Mouse (Mus musculus) midbrain, embryonic 13.5 days (tissue): ENCODE measurements around the gene Ace. TPM values are rescaled to one million over a fixed set of nuclear protein-coding genes. Genes with fewer than 3 reads are reported as not detected.

Experiments used
- ATAC-seq: fragments of 200-750 bp; cut with Nextera tagmentation; 2 replicates; pipeline ENCODE4 v1.8.0; 2017; ENCODE audit warnings: mild to moderate bottlenecking, moderate TSS enrichment, moderate library complexity
- H3K27ac ChIP-seq: fragments of 300-500 bp; sonication (generic); 2 replicates; pipeline ENCODE4 v1.5.1; 2015; ENCODE audit warnings: inconsistent platforms, mild to moderate bottlenecking, moderate library complexity
- H3K27me3 ChIP-seq: fragments of 300-500 bp; sonication (generic); 2 replicates; pipeline ENCODE4 v1.6.1; 2015; ENCODE audit warnings: mild to moderate bottlenecking, inconsistent platforms
- H3K36me3 ChIP-seq: fragments of 300-500 bp; sonication (generic); 2 replicates; pipeline ENCODE4 v1.6.1; 2015; ENCODE audit warnings: mild to moderate bottlenecking, inconsistent platforms
- H3K4me1 ChIP-seq: fragments of 300-500 bp; sonication (generic); replicated peaks from 2 replicates; pipeline ENCODE4 v1.6.1; 2015; ENCODE audit warnings: inconsistent platforms
- H3K4me2 ChIP-seq: fragments of 300-500 bp; sonication (generic); replicated peaks from 2 replicates; pipeline ENCODE4 v1.6.1; 2015; ENCODE audit warnings: moderate library complexity, mild to moderate bottlenecking, inconsistent platforms
- H3K4me3 ChIP-seq: fragments of 300-500 bp; sonication (generic); replicated peaks from 2 replicates; pipeline ENCODE4 v1.5.1; 2015; ENCODE audit warnings: mild to moderate bottlenecking, inconsistent platforms
- H3K9ac ChIP-seq: fragments of 300-500 bp; sonication (generic); replicated peaks from 2 replicates; pipeline ENCODE4 v1.6.1; 2015; ENCODE audit warnings: mild to moderate bottlenecking, inconsistent platforms
- H3K9me3 ChIP-seq: fragments of 300-500 bp; sonication (generic); 2 replicates; pipeline ENCODE4 v1.6.1; 2016; ENCODE audit warnings: mild to moderate bottlenecking, inconsistent platforms
- WGBS: fragments of 180-500 bp; shearing (Covaris S2); methylation state at CpG from one replicate; pipeline ENCODE4 v1.1.7; 2015; 5-methylcytosine and 5-hydroxymethylcytosine counted together
- polyA plus RNA-seq: library from polyadenylated mRNA; unstranded; fragments of >200 nt; fragmentation: Nextera tagmentation; extraction: Ambion mirVana; gene quantifications from 2 replicates; pipeline ENCODE4 v1.2.1, GENCODE M21; 2015

The Ace gene
- polyA plus RNA-seq, 1 experiment from 2014 or later: 1.8 TPM

- ATAC-seq: no peak
- Histone ChIP-seq H3K4me1 (no peaks in the 10 kb centered on the region), H3K36me3 (no peaks in the 10 kb centered on the region), H3K27me3 (peaks cover 10% of the 10 kb centered on the region; the same call in 1 of the 2 replicates), H3K9ac (no peak overlapping the region), H3K27ac (no peak overlapping the region), H3K4me3 (no peak overlapping the region), H3K4me2 (no peak overlapping the region), H3K9me3 (no peaks in the 10 kb centered on the region)
- 71% methylated on average over 3 of the region's 3 CpGs for WGBS
Observed at GRCm38 (mm10) chr11:105975050-105975449, 7.3 kb downstream of the Ace start.

GRCm38 (mm10) chr11:105975636-105976035, 7.9 kb downstream of the Ace start:
- H3K4me1 ChIP-seq: no peaks in the 10 kb centered on the region
- ATAC-seq: no peak
- no peak overlapping the region for H3K9ac ChIP-seq
- no peak overlapping the region for H3K4me3 ChIP-seq
- no peak overlapping the region for H3K27ac ChIP-seq
- H3K4me2 ChIP-seq: no peak overlapping the region
- H3K36me3 ChIP-seq: no peaks in the 10 kb centered on the region
- 94% methylated on average over 5 of the region's 5 CpGs for WGBS
- H3K27me3 ChIP-seq: peaks cover 5% of the 10 kb centered on the region; the same call in 1 of the 2 replicates
- no peaks in the 10 kb centered on the region for H3K9me3 ChIP-seq

- Histone ChIP-seq H3K27me3 (no peaks in the 10 kb centered on the region), H3K4me1 (no peaks in the 10 kb centered on the region), H3K4me2 (no peak overlapping the region), H3K9ac (no peak overlapping the region), H3K9me3 (no peaks in the 10 kb centered on the region), H3K4me3 (no peak overlapping the region), H3K27ac (no peak overlapping the region), H3K36me3 (no peaks in the 10 kb centered on the region)
- 92% methylated on average over 2 of the region's 2 CpGs for WGBS
- ATAC-seq: no peak
Observed at GRCm38 (mm10) chr11:105978232-105978631, 10.5 kb downstream of the Ace start.

GRCm38 (mm10) chr11:105978634-105979033, 10.9 kb downstream of the Ace start:
- no peak for ATAC-seq
- Histone ChIP-seq H3K27me3 (no peaks in the 10 kb centered on the region), H3K9ac (no peak overlapping the region), H3K4me3 (no peak overlapping the region), H3K27ac (no peak overlapping the region), H3K9me3 (no peaks in the 10 kb centered on the region), H3K36me3 (no peaks in the 10 kb centered on the region), H3K4me1 (no peaks in the 10 kb centered on the region), H3K4me2 (no peak overlapping the region)
- WGBS: 76% methylated on average over 5 of the region's 5 CpGs

DNA sequence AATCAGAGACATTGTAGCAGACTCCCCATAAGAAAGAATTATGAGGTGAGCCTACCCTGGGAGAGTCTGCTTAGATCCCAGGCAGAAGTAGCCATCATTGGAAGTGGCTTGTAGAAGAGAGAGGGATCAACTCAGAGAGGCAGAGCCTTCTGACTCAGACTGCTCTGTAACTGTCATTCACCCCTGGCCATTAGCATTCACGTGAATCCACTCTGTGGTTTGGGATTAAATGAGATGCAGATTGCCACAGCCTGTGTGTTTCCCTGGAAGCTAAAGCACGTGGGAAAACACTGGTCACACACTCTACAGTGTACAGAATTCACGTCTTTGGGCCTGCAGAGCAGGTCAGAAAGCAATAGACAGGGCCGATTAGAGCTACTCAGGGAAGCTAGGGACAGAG, 16.7 kb downstream of the Ace start:
- Histone ChIP-seq H3K9ac (no peak overlapping the region), H3K4me2 (no peak overlapping the region), H3K36me3 (no peaks in the 10 kb centered on the region), H3K4me1 (no peaks in the 10 kb centered on the region), H3K9me3 (no peaks in the 10 kb centered on the region), H3K27me3 (no peaks in the 10 kb centered on the region), H3K4me3 (no peak overlapping the region), H3K27ac (no peak overlapping the region)
- ATAC-seq: no peak
- WGBS: 55% methylated on average over 4 of the region's 4 CpGs

- H3K36me3 ChIP-seq: no peaks in the 10 kb centered on the region
- H3K9me3 ChIP-seq: no peaks in the 10 kb centered on the region
- ATAC-seq: no peak
- H3K4me3 ChIP-seq: no peak overlapping the region
- no peaks in the 10 kb centered on the region for H3K4me1 ChIP-seq
- WGBS: 86% methylated on average over 6 of the region's 6 CpGs
- no peak overlapping the region for H3K9ac ChIP-seq
- H3K27ac ChIP-seq: no peak overlapping the region
- H3K4me2 ChIP-seq: no peak overlapping the region
- H3K27me3 ChIP-seq: no peaks in the 10 kb centered on the region
Observed at GRCm38 (mm10) chr11:105987446-105987845, 19.7 kb downstream of the Ace start.

DNA sequence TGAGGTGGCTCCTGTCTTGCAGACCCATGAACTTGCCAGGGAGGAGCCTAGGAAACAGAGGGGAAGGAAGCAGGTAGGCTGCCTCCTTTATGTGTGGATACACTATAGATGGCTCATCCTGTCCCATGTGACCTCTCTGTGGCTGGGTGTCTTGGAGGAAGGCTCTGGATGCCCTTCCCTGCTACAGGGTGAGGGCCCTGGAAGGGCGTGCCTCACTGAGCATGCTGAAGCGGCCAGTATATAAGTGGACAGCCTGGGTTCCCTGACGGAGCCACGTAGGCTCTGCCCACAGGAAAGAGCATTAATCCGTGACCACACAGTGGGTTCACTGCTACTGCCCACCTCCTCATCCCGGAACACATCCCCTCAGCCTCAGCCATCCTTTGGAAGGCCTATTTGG, 21.7 kb downstream of the Ace start:
- 71% methylated on average over 6 of the region's 6 CpGs for WGBS

DNA sequence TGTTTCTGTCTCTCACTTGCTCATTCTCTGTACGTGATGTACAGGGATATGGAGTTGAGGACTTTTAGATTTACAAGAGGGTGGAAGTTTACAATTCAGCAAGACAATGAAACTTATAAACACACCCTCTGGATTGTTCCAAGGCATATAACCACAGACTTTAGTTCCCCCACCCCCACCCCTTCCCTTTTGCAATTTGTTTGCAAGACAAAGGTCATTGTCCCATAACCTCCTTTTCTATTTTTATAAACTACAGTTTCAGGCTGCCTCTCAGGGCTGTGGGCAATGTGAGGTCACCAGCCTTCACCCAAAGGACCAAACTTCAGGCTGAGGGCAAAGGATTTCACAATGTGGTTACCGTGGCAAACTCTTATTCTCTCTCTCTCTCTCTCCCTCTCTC, 22.5 kb downstream of the Ace start:
- no peaks in the 10 kb centered on the region for H3K36me3 ChIP-seq
- H3K4me2 ChIP-seq: no peak overlapping the region
- no peak for ATAC-seq
- WGBS: 62% methylated on average over 2 of the region's 2 CpGs
- H3K4me3 ChIP-seq: no peak overlapping the region
- H3K4me1 ChIP-seq: no peaks in the 10 kb centered on the region
- no peak overlapping the region for H3K27ac ChIP-seq
- H3K9me3 ChIP-seq: 0 out of 2 replicates have a peak, but pooled peaks cover 2% of the 10 kb centered on the region
- H3K27me3 ChIP-seq: no peaks in the 10 kb centered on the region
- no peak overlapping the region for H3K9ac ChIP-seq

More for the DNA sequence above, 21.7 kb downstream of the Ace start:
- Histone ChIP-seq H3K36me3 (no peaks in the 10 kb centered on the region), H3K27me3 (no peaks in the 10 kb centered on the region), H3K4me3 (no peak overlapping the region), H3K4me1 (no peaks in the 10 kb centered on the region), H3K4me2 (no peak overlapping the region), H3K27ac (no peak overlapping the region), H3K9ac (no peak overlapping the region), H3K9me3 (0 out of 2 replicates have a peak, but pooled peaks cover 2% of the 10 kb centered on the region)
- no peak for ATAC-seq

DNA sequence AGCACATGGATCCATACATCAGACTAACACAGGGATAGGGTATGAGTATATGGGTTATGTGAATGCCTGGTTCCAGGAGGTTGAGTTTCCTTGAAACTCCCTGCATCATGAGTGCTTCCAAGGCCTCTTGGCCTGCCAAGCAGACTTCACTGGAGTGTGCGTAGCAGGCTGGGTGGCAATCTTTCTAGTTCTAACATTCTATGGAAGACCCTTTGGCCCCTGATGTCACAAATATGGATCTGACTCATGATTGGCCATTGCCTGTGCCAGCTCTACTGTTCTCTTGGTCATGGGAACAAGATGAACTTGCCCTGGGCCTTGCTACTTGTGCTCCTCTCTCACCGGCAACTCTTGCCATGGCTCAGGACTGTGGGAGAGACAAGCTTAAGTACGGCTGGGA, 26.6 kb downstream of the Ace start, which contains the start of gene Ace3:
TSS of gene Ace3 (plus strand) at position 301 of the 400 bp plus-strand sequence.
- 97% methylated on average over 3 of the region's 3 CpGs for WGBS
- no peaks in the 10 kb centered on the region for H3K4me1 ChIP-seq
- no peak within 1 kb of the TSS for H3K4me3 ChIP-seq
- no peak within 1 kb of the TSS for H3K4me2 ChIP-seq
- no peaks in the 10 kb centered on the region for H3K36me3 ChIP-seq
- H3K27me3 ChIP-seq: no peaks in the 10 kb centered on the region
- H3K9me3 ChIP-seq: 0 out of 2 replicates have a peak, but pooled peaks cover 2% of the 10 kb centered on the region
- H3K9ac ChIP-seq: no peak within 1 kb of the TSS
- H3K27ac ChIP-seq: no peak within 1 kb of the TSS
- no peak for ATAC-seq

DNA sequence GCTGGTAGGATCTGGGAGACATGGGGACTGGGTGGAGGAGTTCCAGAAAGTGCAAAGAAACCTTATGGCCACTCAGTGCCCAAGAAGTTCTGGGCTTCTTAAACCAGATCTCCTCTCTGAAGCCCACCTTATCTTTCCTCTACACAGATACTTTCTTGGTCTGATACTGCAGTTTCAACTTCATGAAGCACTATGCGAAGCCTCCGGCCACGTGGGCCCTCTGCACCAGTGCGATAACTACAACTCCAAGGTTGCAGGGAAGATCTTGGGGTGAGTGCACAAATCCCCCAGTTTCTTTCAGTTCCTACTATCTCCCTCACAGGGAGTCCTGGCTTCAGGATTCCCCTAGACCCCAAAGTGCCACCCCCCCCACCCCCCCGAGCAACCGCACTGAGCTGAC, 32.3 kb downstream of the Ace start:
- H3K4me1 ChIP-seq: no peaks in the 10 kb centered on the region
- no peak for ATAC-seq
- no peak overlapping the region for H3K9ac ChIP-seq
- no peak overlapping the region for H3K27ac ChIP-seq
- no peaks in the 10 kb centered on the region for H3K27me3 ChIP-seq
- H3K36me3 ChIP-seq: no peaks in the 10 kb centered on the region
- H3K4me3 ChIP-seq: no peak overlapping the region
- WGBS: 97% methylated on average over 6 of the region's 6 CpGs
- H3K9me3 ChIP-seq: no peaks in the 10 kb centered on the region
- H3K4me2 ChIP-seq: no peak overlapping the region

DNA sequence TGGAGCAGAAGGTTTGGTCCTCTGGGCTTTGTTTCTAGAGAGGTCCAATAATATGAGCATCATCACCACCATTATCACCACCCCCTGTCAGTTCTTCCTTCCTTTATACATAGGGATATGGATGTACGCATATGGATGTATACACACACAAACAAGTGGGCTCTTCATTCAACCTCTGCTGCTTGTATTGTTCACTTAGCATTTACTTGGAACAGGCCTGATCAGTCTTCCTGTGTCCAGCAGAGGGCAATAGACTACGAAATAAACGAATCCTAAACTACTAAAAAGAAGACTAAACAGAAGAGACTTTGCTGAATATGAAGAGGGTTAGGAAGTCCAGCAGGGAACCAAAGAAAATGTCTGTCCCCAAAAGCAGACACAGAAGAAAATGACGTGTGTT, 34.0 kb downstream of the Ace start:
- H3K4me1 ChIP-seq: peaks cover 7% of the 10 kb centered on the region
- no peaks in the 10 kb centered on the region for H3K9me3 ChIP-seq
- peaks cover under 1% of the 10 kb centered on the region; the same call in 1 of the 2 replicates for H3K27me3 ChIP-seq
- H3K4me3 ChIP-seq: no peak overlapping the region
- H3K27ac ChIP-seq: no peak overlapping the region
- H3K36me3 ChIP-seq: no peaks in the 10 kb centered on the region
- ATAC-seq: no peak
- 51% methylated on average over 4 of the region's 4 CpGs for WGBS
- no peak overlapping the region for H3K4me2 ChIP-seq
- H3K9ac ChIP-seq: no peak overlapping the region

DNA sequence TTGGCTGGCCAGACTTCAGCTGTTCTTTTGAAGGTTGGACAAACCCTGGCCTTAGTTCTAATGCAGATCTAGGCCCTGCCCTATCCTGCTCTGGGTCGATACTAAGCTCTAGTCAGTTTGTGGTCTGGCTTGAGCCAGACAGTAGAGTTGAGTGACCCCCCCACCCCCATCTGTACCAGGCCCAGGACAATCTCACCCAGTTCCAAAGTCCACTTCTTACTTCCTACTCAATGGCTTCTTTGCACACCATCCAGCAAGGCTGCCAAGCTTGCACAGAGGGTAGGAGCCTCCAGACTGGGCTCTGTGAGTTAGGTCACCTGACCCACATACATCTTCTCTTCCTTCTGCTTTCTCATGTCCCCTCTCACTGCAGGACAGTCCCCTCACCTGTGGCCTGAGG, 36.8 kb downstream of the Ace start:
- WGBS: 91% methylated on average over 1 of the region's 1 CpGs
- Histone ChIP-seq H3K27me3 (peaks cover 11% of the 10 kb centered on the region), H3K4me1 (peaks cover 19% of the 10 kb centered on the region), H3K4me2 (no peak overlapping the region), H3K36me3 (no peaks in the 10 kb centered on the region), H3K9ac (no peak overlapping the region), H3K27ac (no peak overlapping the region), H3K4me3 (no peak overlapping the region), H3K9me3 (no peaks in the 10 kb centered on the region)
- no peak for ATAC-seq

GRCm38 (mm10) chr11:106005970-106006369, 38.2 kb downstream of the Ace start:
- H3K9ac ChIP-seq: no peak overlapping the region
- no peak overlapping the region for H3K27ac ChIP-seq
- ATAC-seq: no peak
- 44% methylated on average over 5 of the region's 5 CpGs for WGBS
- peaks cover 19% of the 10 kb centered on the region for H3K4me1 ChIP-seq
- no peak overlapping the region for H3K4me2 ChIP-seq
- no peaks in the 10 kb centered on the region for H3K9me3 ChIP-seq
- H3K27me3 ChIP-seq: peaks cover 16% of the 10 kb centered on the region
- no peaks in the 10 kb centered on the region for H3K36me3 ChIP-seq
- H3K4me3 ChIP-seq: no peak overlapping the region
